Mouse (Mus musculus): ENCODE data around the gene P2rx7. TPM values are rescaled to one million over a fixed set of nuclear protein-coding genes. Genes with fewer than 3 reads are reported as not detected.
A peak's percentile ranks its signal among the peaks of the same experiment; 100 is the strongest.

The P2rx7 gene
- polyA plus RNA-seq, 1 experiment from 2014 or later, result 2.2 TPM

DNA sequence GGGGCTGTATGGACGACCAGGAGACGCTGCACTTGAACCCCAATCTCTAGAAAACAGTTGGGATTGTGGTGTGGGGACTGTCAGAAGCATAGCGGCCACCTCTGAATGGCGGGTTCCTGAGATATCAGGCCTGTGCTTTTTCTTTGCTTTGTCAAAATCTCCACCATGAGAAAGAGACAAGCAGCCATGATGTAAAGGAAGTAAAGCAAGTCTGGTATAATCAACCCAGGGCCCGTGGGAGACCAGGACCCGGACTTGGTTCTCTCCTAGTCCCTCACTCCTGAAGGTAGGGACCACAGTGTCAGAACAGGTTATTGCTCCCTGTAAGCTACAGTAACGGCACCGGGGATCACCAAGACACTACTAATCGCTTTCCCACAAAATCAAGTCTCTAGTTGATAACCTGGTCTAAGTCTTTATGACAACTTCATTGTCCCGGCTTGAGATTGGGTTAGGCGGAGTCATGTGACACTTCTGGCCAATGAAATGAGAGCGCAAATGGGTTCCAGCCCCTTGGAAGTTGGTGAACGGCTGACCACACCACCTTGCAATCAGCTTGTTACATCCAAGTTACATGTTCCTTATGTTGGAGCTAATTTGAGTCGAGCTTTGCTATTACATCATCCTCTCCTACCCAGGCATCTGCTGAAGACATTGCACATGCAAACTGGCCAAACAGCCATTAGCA, 18.0 kb upstream of the P2rx7 start:
- Histone ChIP-seq H3K4me1 (peaks cover 13% of the 10 kb centered on the region), H3K9me3 (no peaks in the 10 kb centered on the region), H3K27ac (no peak overlapping the region), H3K4me2 (no peak overlapping the region), H3K27me3 (no peaks in the 10 kb centered on the region), H3K4me3 (no peak overlapping the region), H3K9ac (no peak overlapping the region), H3K36me3 (no peaks in the 10 kb centered on the region)
- no peak for ATAC-seq (ENCODE audit: insufficient number of reproducible peaks, low FRiP score, low TSS enrichment, low read depth)
- 79% methylated on average over 14 of the region's 14 CpGs for WGBS

DNA sequence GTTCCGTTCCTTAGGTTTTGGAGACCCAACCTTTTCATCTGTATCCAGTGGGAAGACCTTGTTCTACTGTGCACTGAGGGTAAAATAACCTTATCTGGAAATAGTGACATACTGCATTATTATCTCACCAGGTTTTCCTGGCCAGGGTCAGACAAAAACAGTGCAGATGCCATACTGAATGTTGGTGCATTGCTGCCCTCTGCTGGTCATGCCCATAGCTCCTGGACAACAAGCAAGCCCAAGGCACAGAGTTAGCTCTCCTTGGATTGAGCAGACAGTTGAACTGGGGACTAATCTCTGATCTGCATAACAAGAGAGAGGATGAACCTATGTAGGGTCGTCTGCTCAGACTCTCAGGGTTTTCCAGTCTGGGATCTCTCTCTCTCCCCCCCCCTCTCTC, 16.5 kb upstream of the P2rx7 start:
- no peak for ATAC-seq (ENCODE audit: insufficient number of reproducible peaks, low FRiP score, low TSS enrichment, low read depth)
- Histone ChIP-seq H3K9me3 (no peaks in the 10 kb centered on the region), H3K4me3 (no peak overlapping the region), H3K36me3 (no peaks in the 10 kb centered on the region), H3K4me2 (no peak overlapping the region), H3K9ac (no peak overlapping the region), H3K4me1 (0 out of 2 replicates have a peak, but pooled peaks cover 3% of the 10 kb centered on the region), H3K27me3 (no peaks in the 10 kb centered on the region), H3K27ac (no peak overlapping the region)
- 40% methylated on average over 2 of the region's 2 CpGs for WGBS

DNA sequence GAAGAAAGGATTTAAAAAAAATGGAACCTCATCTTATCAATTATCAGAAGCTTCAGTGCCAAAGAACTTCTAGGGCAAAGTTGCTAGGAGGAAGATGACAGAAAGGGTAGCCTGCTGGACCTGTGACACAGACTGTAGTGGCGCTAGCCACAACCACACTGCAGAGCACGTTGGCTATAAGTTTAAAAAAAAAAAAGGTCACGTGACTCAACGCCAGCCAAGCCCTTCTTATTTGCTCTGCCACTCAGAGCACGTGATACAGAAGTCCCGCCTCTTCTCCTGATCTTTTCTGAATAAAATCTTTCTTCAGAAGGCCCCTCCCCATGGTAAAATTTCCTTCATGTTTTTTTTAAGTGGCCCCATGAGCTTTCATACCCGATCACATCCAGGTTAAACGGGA, 8.5 kb upstream of the P2rx7 start:
- Histone ChIP-seq H3K27me3 (no peaks in the 10 kb centered on the region), H3K27ac (no peak overlapping the region), H3K4me2 (no peak overlapping the region), H3K9me3 (no peaks in the 10 kb centered on the region), H3K9ac (no peak overlapping the region), H3K4me3 (no peak overlapping the region), H3K36me3 (no peaks in the 10 kb centered on the region), H3K4me1 (0 out of 2 replicates have a peak, but pooled peaks cover 7% of the 10 kb centered on the region)
- 74% methylated on average over 8 of the region's 8 CpGs for WGBS
- ATAC-seq (ENCODE audit: insufficient number of reproducible peaks, low FRiP score, low TSS enrichment, low read depth), result no peak

DNA sequence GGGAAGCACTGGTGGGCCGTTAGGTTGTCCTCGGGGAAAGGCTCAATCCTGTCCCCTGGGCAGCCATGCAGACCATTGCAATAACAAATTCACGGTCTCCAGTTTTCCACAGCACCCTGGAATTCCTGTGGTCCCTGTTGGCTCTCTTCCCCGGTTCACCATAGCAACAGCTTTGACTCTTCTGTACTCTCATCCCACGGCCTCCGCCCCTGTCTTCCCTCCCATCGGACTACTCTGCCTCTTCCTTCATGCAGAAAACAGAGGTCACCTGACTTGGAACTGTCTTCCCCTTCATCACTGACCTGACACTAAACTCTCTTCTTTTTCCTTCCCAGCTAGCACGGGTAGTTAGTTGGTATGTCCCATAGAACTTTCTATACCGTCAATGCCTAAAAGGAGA, 7.4 kb upstream of the P2rx7 start:
- H3K27ac ChIP-seq, result no peak overlapping the region
- H3K9me3 ChIP-seq, result no peaks in the 10 kb centered on the region
- H3K27me3 ChIP-seq, result no peaks in the 10 kb centered on the region
- no peak overlapping the region for H3K4me2 ChIP-seq
- no peak for ATAC-seq (ENCODE audit: insufficient number of reproducible peaks, low FRiP score, low TSS enrichment, low read depth)
- H3K36me3 ChIP-seq, result no peaks in the 10 kb centered on the region
- 75% methylated on average over 9 of the region's 9 CpGs for WGBS
- H3K9ac ChIP-seq, result no peak overlapping the region
- 0 out of 2 replicates have a peak, but pooled peaks cover 7% of the 10 kb centered on the region for H3K4me1 ChIP-seq
- no peak overlapping the region for H3K4me3 ChIP-seq

DNA sequence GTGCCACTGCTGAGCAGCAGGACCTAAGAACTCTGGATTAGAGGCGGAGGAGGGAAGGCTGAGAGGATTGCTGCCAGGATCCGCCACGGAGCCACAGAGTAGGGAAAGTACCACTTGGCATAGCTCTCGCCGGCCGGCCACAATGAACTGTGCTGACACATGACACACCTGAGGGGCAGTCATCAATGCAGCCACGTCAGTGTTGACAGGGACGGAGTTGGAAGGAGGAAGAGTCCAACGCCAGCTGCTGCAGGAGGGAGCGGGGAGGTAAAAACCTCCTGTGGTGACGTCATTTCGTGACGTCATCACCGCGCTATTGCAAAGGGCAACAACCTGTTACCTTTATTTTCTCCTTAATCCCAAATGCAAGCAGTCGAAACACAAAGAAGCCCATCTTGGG, 6.8 kb upstream of the P2rx7 start:
- H3K36me3 ChIP-seq, result no peaks in the 10 kb centered on the region
- peak overlapping the region; percentile 32 for H3K4me2 ChIP-seq
- no peak for ATAC-seq (ENCODE audit: insufficient number of reproducible peaks, low FRiP score, low TSS enrichment, low read depth)
- H3K4me1 ChIP-seq, result 0 out of 2 replicates have a peak, but pooled peaks cover 7% of the 10 kb centered on the region
- 34% methylated on average over 16 of the region's 16 CpGs for WGBS
- H3K27ac ChIP-seq, result no peak overlapping the region
- no peaks in the 10 kb centered on the region for H3K27me3 ChIP-seq
- H3K9me3 ChIP-seq, result no peaks in the 10 kb centered on the region
- H3K4me3 ChIP-seq, result no peak overlapping the region
- H3K9ac ChIP-seq, result no peak overlapping the region

DNA sequence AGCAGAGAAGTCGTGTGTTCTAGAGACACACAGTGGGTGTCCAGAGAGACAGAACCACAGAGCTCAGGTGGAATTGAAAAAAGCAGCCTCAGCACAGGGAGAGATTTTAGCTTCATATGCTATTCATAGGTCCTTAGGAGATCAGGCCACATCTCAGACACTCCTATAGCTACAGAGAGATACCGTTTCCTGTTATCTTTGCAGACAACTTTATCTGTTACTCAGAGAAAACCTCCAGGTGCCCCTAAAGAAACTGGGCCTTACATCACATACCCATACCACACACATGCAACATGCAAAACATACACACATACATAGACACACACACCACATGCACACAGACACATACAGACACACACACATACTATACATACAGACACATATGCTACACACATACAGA, 5.4 kb upstream of the P2rx7 start:
- no peak overlapping the region for H3K9ac ChIP-seq
- ATAC-seq (ENCODE audit: insufficient number of reproducible peaks, low FRiP score, low TSS enrichment, low read depth), result no peak

DNA sequence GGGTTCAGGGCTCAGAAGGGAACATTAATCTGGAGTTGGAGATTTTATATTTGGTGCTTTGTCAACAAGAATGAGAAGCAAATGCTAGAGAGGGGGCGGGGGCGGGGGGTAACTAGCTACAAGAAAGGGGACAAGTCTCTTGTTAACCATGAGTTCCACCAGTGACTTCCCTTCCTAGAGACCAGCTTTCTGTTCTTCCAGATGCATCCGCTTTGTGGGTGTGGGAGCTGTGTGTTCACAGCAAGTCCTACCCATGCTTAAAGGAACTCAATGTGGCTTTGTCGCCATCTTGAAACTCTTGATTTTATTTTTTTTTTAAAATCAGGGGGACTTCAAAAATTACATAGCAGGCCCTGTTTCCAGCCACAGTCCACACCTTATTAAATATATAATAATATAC, 4.2 kb upstream of the P2rx7 start:
- H3K4me2 ChIP-seq, result no peak overlapping the region
- 0 out of 2 replicates have a peak, but pooled peaks cover 7% of the 10 kb centered on the region for H3K4me1 ChIP-seq
- H3K9me3 ChIP-seq, result no peaks in the 10 kb centered on the region
- no peaks in the 10 kb centered on the region for H3K36me3 ChIP-seq
- no peak for ATAC-seq (ENCODE audit: insufficient number of reproducible peaks, low FRiP score, low TSS enrichment, low read depth)
- no peak overlapping the region for H3K4me3 ChIP-seq
- H3K9ac ChIP-seq, result no peak overlapping the region
- WGBS, result 96% methylated on average over 4 of the region's 4 CpGs
- no peaks in the 10 kb centered on the region for H3K27me3 ChIP-seq
- no peak overlapping the region for H3K27ac ChIP-seq

More for the DNA sequence above, 5.4 kb upstream of the P2rx7 start:
- H3K27ac ChIP-seq, result no peak overlapping the region
- H3K27me3 ChIP-seq, result no peaks in the 10 kb centered on the region
- no peaks in the 10 kb centered on the region for H3K36me3 ChIP-seq
- 0 out of 2 replicates have a peak, but pooled peaks cover 7% of the 10 kb centered on the region for H3K4me1 ChIP-seq
- H3K4me2 ChIP-seq, result no peak overlapping the region
- 87% methylated on average over 2 of the region's 2 CpGs for WGBS
- no peak overlapping the region for H3K4me3 ChIP-seq
- no peaks in the 10 kb centered on the region for H3K9me3 ChIP-seq

DNA sequence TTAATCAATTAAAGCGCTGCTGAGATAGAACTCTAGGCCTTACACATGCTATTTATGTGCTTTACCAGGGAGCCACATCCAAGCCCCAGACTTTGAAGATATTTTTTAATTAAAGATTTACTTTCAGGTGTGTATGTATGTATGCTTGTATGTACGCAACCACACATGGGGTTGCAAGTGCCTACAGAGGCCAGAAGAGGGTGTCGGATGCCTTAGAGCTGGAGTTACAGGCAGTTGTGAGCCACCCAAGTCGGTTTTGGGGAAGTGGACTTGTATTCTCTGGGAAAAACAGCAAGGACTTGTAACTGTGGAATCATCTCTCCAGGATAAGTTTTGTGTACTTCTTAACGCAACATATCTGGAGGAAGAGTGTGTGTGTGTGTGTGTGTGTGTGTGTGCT, 3.7 kb upstream of the P2rx7 start:
- ATAC-seq (ENCODE audit: insufficient number of reproducible peaks, low FRiP score, low TSS enrichment, low read depth), result no peak
- 88% methylated on average over 5 of the region's 5 CpGs for WGBS

DNA sequence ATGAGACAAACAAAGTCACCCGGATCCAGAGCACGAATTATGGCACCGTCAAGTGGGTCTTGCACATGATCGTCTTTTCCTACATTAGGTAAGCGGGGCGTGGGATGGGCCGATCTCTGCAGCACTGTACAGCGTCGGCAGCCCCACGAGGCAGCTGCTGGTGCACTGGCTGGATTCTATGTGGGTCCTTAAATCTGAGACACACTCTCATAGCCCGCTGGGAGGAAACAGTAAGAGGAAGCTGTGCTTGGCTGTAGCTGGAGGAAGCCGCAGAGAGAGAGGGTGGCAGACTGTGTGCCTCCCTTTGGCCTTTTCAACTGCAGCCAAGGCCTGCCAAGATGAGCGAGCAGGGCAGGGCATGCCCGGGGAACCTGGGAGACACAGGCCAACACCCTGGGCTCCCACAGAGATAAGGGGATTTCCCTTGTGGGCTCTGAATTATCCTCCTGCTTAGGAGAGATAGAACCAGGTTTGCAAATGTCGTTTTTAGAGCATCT, 448 bp downstream of the P2rx7 start:
- Histone ChIP-seq H3K4me2 (no peak overlapping the region), H3K4me1 (peaks cover 2% of the 10 kb centered on the region; the same call in 1 of the 2 replicates), H3K9ac (no peak overlapping the region), H3K4me3 (no peak overlapping the region), H3K27me3 (no peaks in the 10 kb centered on the region), H3K27ac (no peak overlapping the region), H3K36me3 (no peaks in the 10 kb centered on the region), H3K9me3 (no peaks in the 10 kb centered on the region)
- no peak for ATAC-seq (ENCODE audit: insufficient number of reproducible peaks, low FRiP score, low TSS enrichment, low read depth)
- WGBS, result 68% methylated on average over 15 of the region's 15 CpGs

More for the DNA sequence above, 3.7 kb upstream of the P2rx7 start:
- Histone ChIP-seq H3K4me2 (no peak overlapping the region), H3K9me3 (no peaks in the 10 kb centered on the region), H3K27ac (no peak overlapping the region), H3K27me3 (no peaks in the 10 kb centered on the region), H3K9ac (no peak overlapping the region), H3K4me1 (0 out of 2 replicates have a peak, but pooled peaks cover 7% of the 10 kb centered on the region), H3K36me3 (no peaks in the 10 kb centered on the region), H3K4me3 (no peak overlapping the region)

DNA sequence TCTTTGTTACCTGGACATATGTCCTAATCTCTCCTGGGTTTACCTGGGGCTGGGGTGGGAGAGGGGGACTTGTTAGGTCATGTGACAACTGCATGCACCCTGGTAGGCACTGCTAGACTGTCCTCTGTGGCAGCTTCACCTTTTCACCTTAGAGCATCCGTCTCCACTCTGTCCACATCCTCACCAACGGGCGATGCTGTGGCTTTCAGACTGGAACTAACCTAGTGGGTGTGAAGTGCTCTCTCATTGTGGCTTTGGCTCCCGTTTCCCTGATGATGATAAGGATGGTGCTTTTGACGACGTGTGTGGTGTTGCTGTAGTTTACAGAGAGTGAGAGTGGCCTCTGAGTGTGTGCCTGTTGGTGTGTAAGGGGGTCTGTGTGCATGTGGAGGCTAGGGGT, 1.6 kb downstream of the P2rx7 start:
- H3K27ac ChIP-seq, result no peak overlapping the region
- H3K9ac ChIP-seq, result no peak overlapping the region
- WGBS, result 82% methylated on average over 6 of the region's 6 CpGs
- no peaks in the 10 kb centered on the region for H3K27me3 ChIP-seq
- H3K9me3 ChIP-seq, result no peaks in the 10 kb centered on the region
- H3K36me3 ChIP-seq, result no peaks in the 10 kb centered on the region
- ATAC-seq (ENCODE audit: insufficient number of reproducible peaks, low FRiP score, low TSS enrichment, low read depth), result no peak
- H3K4me3 ChIP-seq, result no peak overlapping the region
- no peak overlapping the region for H3K4me2 ChIP-seq
- peaks cover 2% of the 10 kb centered on the region; the same call in 1 of the 2 replicates for H3K4me1 ChIP-seq

DNA sequence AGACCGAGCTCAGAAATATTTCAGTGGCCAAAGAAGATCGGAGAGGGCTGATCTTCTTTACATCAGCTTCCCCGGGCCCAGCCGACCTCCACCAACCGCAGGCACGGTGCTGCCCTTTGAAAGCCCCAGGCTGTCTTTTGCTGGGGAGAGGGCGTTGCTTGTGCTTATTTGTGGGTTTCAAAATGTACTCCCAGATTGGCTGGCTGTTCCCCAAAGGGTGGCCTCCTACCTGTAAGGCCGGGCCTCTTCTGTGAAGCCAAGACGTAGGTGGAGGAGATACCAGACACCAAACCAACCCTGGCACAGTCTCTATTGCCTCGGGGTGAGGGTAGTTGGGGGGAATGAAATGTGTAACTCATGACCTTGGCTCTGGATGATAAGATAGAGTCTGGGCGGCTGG, 2.3 kb downstream of the P2rx7 start:
- no peaks in the 10 kb centered on the region for H3K27me3 ChIP-seq
- ATAC-seq (ENCODE audit: insufficient number of reproducible peaks, low FRiP score, low TSS enrichment, low read depth), result no peak
- peaks cover 2% of the 10 kb centered on the region; the same call in 1 of the 2 replicates for H3K4me1 ChIP-seq
- no peak overlapping the region for H3K9ac ChIP-seq
- H3K36me3 ChIP-seq, result no peaks in the 10 kb centered on the region
- 84% methylated on average over 11 of the region's 11 CpGs for WGBS
- H3K27ac ChIP-seq, result no peak overlapping the region
- no peaks in the 10 kb centered on the region for H3K9me3 ChIP-seq
- H3K4me3 ChIP-seq, result no peak overlapping the region
- no peak overlapping the region for H3K4me2 ChIP-seq

DNA sequence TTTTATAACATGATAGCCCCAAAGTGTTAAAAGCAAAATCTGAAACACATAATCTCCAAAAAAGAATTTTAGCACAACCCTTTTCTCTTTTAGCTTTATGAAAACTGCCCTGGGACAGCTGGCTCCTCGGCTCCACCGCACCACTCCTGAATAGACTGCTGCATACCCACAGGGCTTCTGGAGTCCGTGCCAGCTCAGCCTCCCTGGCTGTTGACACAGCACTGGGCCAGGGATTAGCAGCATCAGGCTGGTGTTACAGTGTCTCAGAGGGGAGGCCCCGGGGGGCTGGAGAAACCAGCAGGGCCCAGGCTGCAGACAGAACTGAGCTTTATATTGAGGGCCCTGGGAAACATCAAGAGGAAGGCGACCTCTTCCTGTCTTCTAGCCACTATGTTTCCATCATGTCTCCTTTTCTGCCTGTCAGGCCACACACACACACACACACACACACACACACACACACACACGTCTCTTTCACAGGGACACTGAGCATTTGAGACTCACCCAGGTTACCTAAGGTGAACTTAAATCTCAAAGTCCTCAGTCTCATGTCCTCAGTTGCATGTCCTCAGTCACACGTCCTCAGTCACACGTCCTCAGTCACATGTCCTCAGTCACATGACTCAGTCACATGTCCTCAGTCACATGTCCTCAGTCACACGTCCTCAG, 3.7 kb downstream of the P2rx7 start:
- no peak overlapping the region for H3K4me3 ChIP-seq
- WGBS, result 60% methylated on average over 9 of the region's 9 CpGs
- H3K4me1 ChIP-seq, result peaks cover 2% of the 10 kb centered on the region; the same call in 1 of the 2 replicates
- no peaks in the 10 kb centered on the region for H3K9me3 ChIP-seq
- no peaks in the 10 kb centered on the region for H3K27me3 ChIP-seq
- H3K36me3 ChIP-seq, result no peaks in the 10 kb centered on the region
- no peak overlapping the region for H3K9ac ChIP-seq
- peak; percentile 64; the same call in 1 of the 2 replicates for ATAC-seq (ENCODE audit: insufficient number of reproducible peaks, low FRiP score, low TSS enrichment, low read depth)
- H3K4me2 ChIP-seq, result no peak overlapping the region
- no peak overlapping the region for H3K27ac ChIP-seq
